Mouse (Mus musculus): ENCODE data around the gene Tln1. TPM values are rescaled to one million over a fixed set of nuclear protein-coding genes. Genes with fewer than 3 reads are reported as not detected.

Gene Tln1
- polyA plus RNA-seq, 1 experiment, result 621 TPM

DNA sequence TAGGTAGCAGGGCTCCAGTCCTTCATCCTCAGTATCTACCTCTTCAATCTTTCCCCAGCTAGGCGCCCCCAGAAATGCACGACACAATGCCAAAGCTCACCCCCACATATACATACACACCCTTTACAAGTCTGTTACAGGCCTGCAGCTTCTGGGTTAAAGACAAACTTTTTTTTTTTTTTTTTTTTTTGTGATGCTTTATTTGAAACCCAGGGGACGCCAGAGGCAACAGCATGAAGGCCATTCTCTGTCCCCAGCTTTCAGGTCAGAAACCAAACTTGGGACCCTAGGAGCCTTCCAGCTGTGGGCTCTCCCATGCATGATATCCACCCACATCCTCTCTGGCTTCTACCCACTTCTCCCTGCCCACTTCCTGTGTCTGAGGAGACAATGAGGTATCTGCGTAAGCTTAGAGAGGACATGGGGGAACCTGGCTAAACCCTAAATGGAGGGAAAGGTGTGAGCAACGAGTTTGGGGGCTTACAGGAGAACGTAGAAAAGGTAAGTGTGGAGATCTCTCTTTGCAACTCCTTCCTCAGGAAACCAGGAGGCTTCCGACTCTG, 80.5 kb downstream of the Tln1 start:
- Histone ChIP-seq H3K4me3 (replicated peaks; ENCODE audit: control insufficient read depth, low read depth, low read length) (no peak overlapping the region), H3K27ac (ENCODE audit: control insufficient read depth, insufficient read depth, low read depth, low read length, poor library complexity) (0 out of 2 replicates have a peak overlapping the region, but pooled peaks have one; percentile 23), H3K4me1 (ENCODE audit: control insufficient read depth, insufficient read depth, low read length) (no peaks in the 10 kb centered on the region; the same call in 1 of the 2 replicates)
- 17% methylated on average over 7 of the region's 7 CpGs for WGBS
- TF ChIP-seq CTCF (IDR thresholded peaks at IDR 0.05; ENCODE audit: control insufficient read depth, insufficient read depth, low read length) (no peak), POLR2A (IDR thresholded peaks at IDR 0.05; ENCODE audit: borderline replicate concordance, control insufficient read depth, low read depth, low read length) (no peak)

Other genes with a start within 250 kb of the Tln1 start
- 3.4 and 14.7 TPM in 2 replicates for gene Rusc2, start 180.7 kb downstream of the Tln1 start, polyA plus RNA-seq (2011; ENCODE audit: insufficient read depth, insufficient read length, low replicate concordance, missing spikeins)
- gene Fam166b, start 133.6 kb downstream of the Tln1 start, polyA plus RNA-seq (2011; ENCODE audit: insufficient read depth, insufficient read length, low replicate concordance, missing spikeins), result not detected in 2 replicates
- 2.7 and 6.0 TPM in 2 replicates for gene Tesk1, start 120.8 kb downstream of the Tln1 start, polyA plus RNA-seq (2011; ENCODE audit: insufficient read depth, insufficient read length, low replicate concordance, missing spikeins)
- 186 and 275 TPM in 2 replicates for gene Cd72, start 108.1 kb downstream of the Tln1 start, polyA plus RNA-seq (2011; ENCODE audit: insufficient read depth, insufficient read length, low replicate concordance, missing spikeins)
- 1.1 TPM in 1 of 2 replicates, not detected in the other for gene Sit1, start 79.0 kb downstream of the Tln1 start, polyA plus RNA-seq (2011; ENCODE audit: insufficient read depth, insufficient read length, low replicate concordance, missing spikeins)
- 37.7 and 76.5 TPM in 2 replicates for gene Ccdc107, start 69.8 kb downstream of the Tln1 start, polyA plus RNA-seq (2011; ENCODE audit: insufficient read depth, insufficient read length, low replicate concordance, missing spikeins)
- gene Arhgef39, start 63.0 kb downstream of the Tln1 start, polyA plus RNA-seq (2011; ENCODE audit: insufficient read depth, insufficient read length, low replicate concordance, missing spikeins), result 88.6 and 105 TPM in 2 replicates
- gene Car9, start 55.7 kb downstream of the Tln1 start, polyA plus RNA-seq (2011; ENCODE audit: insufficient read depth, insufficient read length, low replicate concordance, missing spikeins), result 1.5 TPM in 1 of 2 replicates, not detected in the other
- 60.9 and 83.6 TPM in 2 replicates for gene Tpm2, start 38.9 kb downstream of the Tln1 start, polyA plus RNA-seq (2011; ENCODE audit: insufficient read depth, insufficient read length, low replicate concordance, missing spikeins)
- 10.5 and 20.9 TPM in 2 replicates for gene Creb3, start 359 bp downstream of the Tln1 start, polyA plus RNA-seq (2011; ENCODE audit: insufficient read depth, insufficient read length, low replicate concordance, missing spikeins)
- 20.1 and 43.5 TPM in 2 replicates for gene Rgp1, start 16.0 kb upstream of the Tln1 start, polyA plus RNA-seq (2011; ENCODE audit: insufficient read depth, insufficient read length, low replicate concordance, missing spikeins)
- 16.5 and 29.8 TPM in 2 replicates for gene Gba2, start 16.2 kb upstream of the Tln1 start, polyA plus RNA-seq (2011; ENCODE audit: insufficient read depth, insufficient read length, low replicate concordance, missing spikeins)
- gene Msmp, start 21.8 kb upstream of the Tln1 start, polyA plus RNA-seq (2011; ENCODE audit: insufficient read depth, insufficient read length, low replicate concordance, missing spikeins), result not detected in 2 replicates
- gene Npr2, start 69.2 kb upstream of the Tln1 start, polyA plus RNA-seq (2011; ENCODE audit: insufficient read depth, insufficient read length, low replicate concordance, missing spikeins), result 2.0 and 3.7 TPM in 2 replicates
- gene Spag8, start 90.9 kb upstream of the Tln1 start, polyA plus RNA-seq (2011; ENCODE audit: insufficient read depth, insufficient read length, low replicate concordance, missing spikeins), result 3.0 TPM in 1 of 2 replicates, not detected in the other
- gene Hint2, start 93.8 kb upstream of the Tln1 start, polyA plus RNA-seq (2011; ENCODE audit: insufficient read depth, insufficient read length, low replicate concordance, missing spikeins), result 40.6 and 53.3 TPM in 2 replicates
- 1.7 and 1.8 TPM in 2 replicates for gene Tmem8b, start 106.3 kb upstream of the Tln1 start, polyA plus RNA-seq (2011; ENCODE audit: insufficient read depth, insufficient read length, low replicate concordance, missing spikeins)
- gene Fam221b, start 106.5 kb upstream of the Tln1 start, polyA plus RNA-seq (2011; ENCODE audit: insufficient read depth, insufficient read length, low replicate concordance, missing spikeins), result not detected in 2 replicates
- not detected in 2 replicates for gene Olfr70, start 138.1 kb upstream of the Tln1 start, polyA plus RNA-seq (2011; ENCODE audit: insufficient read depth, insufficient read length, low replicate concordance, missing spikeins)
- not detected in 2 replicates for gene Olfr71, start 147.6 kb upstream of the Tln1 start, polyA plus RNA-seq (2011; ENCODE audit: insufficient read depth, insufficient read length, low replicate concordance, missing spikeins)
- 3.1 and 6.3 TPM in 2 replicates for gene Hrct1, start 164.5 kb upstream of the Tln1 start, polyA plus RNA-seq (2011; ENCODE audit: insufficient read depth, insufficient read length, low replicate concordance, missing spikeins)
- gene Spaar, start 167.3 kb upstream of the Tln1 start, polyA plus RNA-seq (2011; ENCODE audit: insufficient read depth, insufficient read length, low replicate concordance, missing spikeins), result 0.63 and 0.80 TPM in 2 replicates
- not detected in 2 replicates for gene Olfr159, start 208.3 kb upstream of the Tln1 start, polyA plus RNA-seq (2011; ENCODE audit: insufficient read depth, insufficient read length, low replicate concordance, missing spikeins)